Mouse (Mus musculus) stomach, embryonic 16.5 days (tissue): ENCODE data around the gene Hipk4. TPM values are rescaled to one million over a fixed set of nuclear protein-coding genes. Genes with fewer than 3 reads are reported as not detected.
"Not testable (repeated sequence)": the region's sequence is repeated elsewhere in the genome, so short reads cannot be mapped to it uniquely, and the experiment has no call there.

Experiments used
- ATAC-seq: fragments of 200-750 bp; cut with Nextera tagmentation; 2 replicates; pipeline ENCODE4 v1.8.0; 2017; ENCODE audit warnings: moderate number of reproducible peaks, moderate TSS enrichment; ENCODE audit not compliant: insufficient read depth, low FRiP score
- H3K27ac ChIP-seq: fragments of 300-500 bp; sonication (generic); 2 replicates; pipeline ENCODE4 v1.5.1; 2014; ENCODE audit warnings: low read length
- H3K27me3 ChIP-seq: fragments of 300-500 bp; sonication (generic); 2 replicates; pipeline ENCODE4 v1.6.1; 2014; ENCODE audit warnings: low read length, control low read depth, mixed read lengths; ENCODE audit not compliant: control insufficient read depth, insufficient read depth
- H3K36me3 ChIP-seq: fragments of 300-500 bp; sonication (generic); 2 replicates; pipeline ENCODE4 v1.6.1; 2014; ENCODE audit warnings: low read length; ENCODE audit not compliant: control insufficient read depth, insufficient read depth
- H3K4me1 ChIP-seq: fragments of 300-500 bp; sonication (generic); 2 replicates; pipeline ENCODE4 v1.6.1; 2014; ENCODE audit warnings: low read length, control low read depth, mixed read lengths; ENCODE audit not compliant: control insufficient read depth, insufficient read depth
- H3K4me2 ChIP-seq: fragments of 300-500 bp; sonication (generic); 2 replicates; pipeline ENCODE4 v1.6.1; 2014; ENCODE audit warnings: low read depth, low read length, mixed read lengths
- H3K4me3 ChIP-seq: fragments of 300-500 bp; sonication (generic); replicated peaks from 2 replicates; pipeline ENCODE4 v1.5.1; 2014; ENCODE audit warnings: mild to moderate bottlenecking, low read length
- H3K9ac ChIP-seq: fragments of 300-500 bp; sonication (generic); 2 replicates; pipeline ENCODE4 v1.6.1; 2014; ENCODE audit warnings: low read length
- H3K9me3 ChIP-seq: fragments of 300-500 bp; sonication (generic); replicated peaks from 2 replicates; pipeline ENCODE4 v1.6.1; 2016; ENCODE audit warnings: low read length, control low read depth; ENCODE audit not compliant: control insufficient read depth
- WGBS: fragments of 180-500 bp; shearing (Covaris S2); extraction: QIAGEN DNeasy Blood & Tissue Kit; methylation state at CpG from one replicate; pipeline ENCODE4 v1.1.7; 2014; 5-methylcytosine and 5-hydroxymethylcytosine counted together
- polyA plus RNA-seq: library from polyadenylated mRNA; unstranded; fragments of >200 nt; fragmentation: Nextera tagmentation; extraction: Ambion mirVana; gene quantifications from 2 replicates; pipeline ENCODE4 v1.2.1, GENCODE M21; 2015

Gene Hipk4
- polyA plus RNA-seq, 1 experiment from 2014 or later = 0.79 TPM

- WGBS = 68% methylated on average over 7 of the region's 7 CpGs
Measured at GRCm38 (mm10) chr7:27491856-27492255, 31.2 kb upstream of the Hipk4 start.

GRCm38 (mm10) chr7:27493022-27493421 lies 30.0 kb upstream of the Hipk4 start:
- Histone ChIP-seq H3K27me3 (no peaks in the 10 kb centered on the region), H3K9ac (no peak overlapping the region), H3K4me1 (peaks cover 28% of the 10 kb centered on the region), H3K9me3 (no peaks in the 10 kb centered on the region), H3K36me3 (no peaks in the 10 kb centered on the region; the same call in 1 of the 2 replicates), H3K27ac (no peak overlapping the region), H3K4me3 (no peak overlapping the region), H3K4me2 (no peak overlapping the region)
- whole genome bisulfite sequencing = 51% methylated on average over 3 of the region's 3 CpGs
- no peak for ATAC-seq

More at GRCm38 (mm10) chr7:27491856-27492255, 31.2 kb upstream of the Hipk4 start:
- Histone ChIP-seq H3K4me2 (no peak overlapping the region), H3K27me3 (no peaks in the 10 kb centered on the region), H3K9me3 (no peaks in the 10 kb centered on the region), H3K9ac (peak overlapping the region; percentile 27; the same call in 1 of the 2 replicates), H3K4me3 (no peak overlapping the region), H3K27ac (0 out of 2 replicates have a peak overlapping the region, but pooled peaks have one; percentile 97), H3K4me1 (peaks cover 30% of the 10 kb centered on the region), H3K36me3 (no peaks in the 10 kb centered on the region; the same call in 1 of the 2 replicates)
- no peak for ATAC-seq

- WGBS = 81% methylated on average over 5 of the region's 5 CpGs
- Histone ChIP-seq H3K27me3 (no peaks in the 10 kb centered on the region), H3K36me3 (no peaks in the 10 kb centered on the region; the same call in 1 of the 2 replicates), H3K4me1 (peaks cover 24% of the 10 kb centered on the region), H3K4me3 (no peak overlapping the region), H3K4me2 (no peak overlapping the region), H3K9ac (no peak overlapping the region), H3K27ac (no peak overlapping the region), H3K9me3 (no peaks in the 10 kb centered on the region)
- ATAC-seq = no peak
Measured at GRCm38 (mm10) chr7:27493450-27493849, 29.6 kb upstream of the Hipk4 start.

- peaks cover 12% of the 10 kb centered on the region for H3K4me1 ChIP-seq
- not testable (repeated sequence) for H3K4me3 ChIP-seq, H3K9ac ChIP-seq, H3K4me2 ChIP-seq, H3K27me3 ChIP-seq, H3K36me3 ChIP-seq, H3K9me3 ChIP-seq, ATAC-seq, H3K27ac ChIP-seq
- WGBS = 91% methylated on average over 8 of the region's 9 CpGs
Measured at GRCm38 (mm10) chr7:27494659-27495367, 28.3 kb upstream of the Hipk4 start.

- no peak within 1 kb of the TSS for H3K4me3 ChIP-seq
- peak; percentile 24; the same call in 1 of the 2 replicates for ATAC-seq
- H3K27me3 ChIP-seq = no peaks in the 10 kb centered on the region
- H3K27ac ChIP-seq = no peak within 1 kb of the TSS; the same call in 1 of the 2 replicates
- H3K4me1 ChIP-seq = no peaks in the 10 kb centered on the region
- no peak within 1 kb of the TSS for H3K4me2 ChIP-seq
- H3K36me3 ChIP-seq = no peaks in the 10 kb centered on the region
- 32% methylated on average over 3 of the region's 3 CpGs for WGBS
- H3K9ac ChIP-seq = no peak within 1 kb of the TSS
- H3K9me3 ChIP-seq = no peaks in the 10 kb centered on the region
Measured at GRCm38 (mm10) chr7:27499036-27499435, 24.0 kb upstream of the Hipk4 start, which contains the start of gene Prx. Gene Prx, plus strand, starts transcription at chr7:27499324.

- Histone ChIP-seq H3K9ac (no peak overlapping the region; the same call in 1 of the 2 replicates), H3K4me2 (no peak overlapping the region), H3K9me3 (no peaks in the 10 kb centered on the region), H3K36me3 (no peaks in the 10 kb centered on the region), H3K4me1 (peaks cover 4% of the 10 kb centered on the region), H3K27ac (peak overlapping the region; percentile 36; the same call in 1 of the 2 replicates), H3K27me3 (no peaks in the 10 kb centered on the region), H3K4me3 (no peak overlapping the region)
- ATAC-seq = no peak
- 54% methylated on average over 4 of the region's 4 CpGs for WGBS
Measured at GRCm38 (mm10) chr7:27501620-27502019, 21.4 kb upstream of the Hipk4 start.

- WGBS = 37% methylated on average over 9 of the region's 9 CpGs
- Histone ChIP-seq H3K4me1 (peaks cover 14% of the 10 kb centered on the region), H3K27ac (peak overlapping the region; percentile 100), H3K4me3 (peak overlapping the region; percentile 68), H3K9me3 (no peaks in the 10 kb centered on the region), H3K27me3 (no peaks in the 10 kb centered on the region), H3K9ac (peak overlapping the region; percentile 34), H3K4me2 (peak overlapping the region; percentile 72), H3K36me3 (no peaks in the 10 kb centered on the region)
- no peak for ATAC-seq
Measured at GRCm38 (mm10) chr7:27506765-27507370, 16.2 kb upstream of the Hipk4 start.

GRCm38 (mm10) chr7:27507711-27508647 lies 15.1 kb upstream of the Hipk4 start:
- ATAC-seq = peak; percentile 95
- H3K27me3 ChIP-seq = no peaks in the 10 kb centered on the region
- no peaks in the 10 kb centered on the region for H3K36me3 ChIP-seq
- WGBS = under 1% methylated on average over 54 of the region's 54 CpGs
- peak overlapping the region; percentile 100 for H3K27ac ChIP-seq
- H3K4me3 ChIP-seq = peak overlapping the region; percentile 68
- H3K9me3 ChIP-seq = no peaks in the 10 kb centered on the region
- peak overlapping the region; percentile 86 for H3K9ac ChIP-seq
- peak overlapping the region; percentile 72 for H3K4me2 ChIP-seq
- H3K4me1 ChIP-seq = peaks cover 14% of the 10 kb centered on the region
